Mouse (Mus musculus) myocyte (in vitro differentiated cells): Measurements from ENCODE around the gene Cep57. TPM values are rescaled to one million over a fixed set of nuclear protein-coding genes. Genes with fewer than 3 reads are reported as not detected.
A peak's percentile ranks its signal among the peaks of the same experiment; 100 is the strongest.

ENCODE experiments used
- H3K27me3 ChIP-seq: one replicate; pipeline ENCODE4 v1.6.1; 2011; ENCODE audit not compliant: control insufficient read depth, insufficient read depth, insufficient read length
- H3K36me3 ChIP-seq: one replicate; pipeline ENCODE4 v1.6.1; 2011; ENCODE audit not compliant: control insufficient read depth, insufficient read depth
- H3K4me2 ChIP-seq: one replicate; pipeline ENCODE4 v1.6.1; 2011; ENCODE audit warnings: low read depth, control low read depth
- H3K4me3 ChIP-seq: one replicate; pipeline ENCODE4 v1.5.1; 2011; ENCODE audit warnings: mild to moderate bottlenecking, control low read depth, moderate library complexity
- H3K79me2 ChIP-seq: one replicate; pipeline ENCODE4 v1.6.1; 2011; ENCODE audit not compliant: control insufficient read depth, insufficient read depth
- H3ac ChIP-seq: one replicate; pipeline ENCODE4 v1.6.1; 2011; ENCODE audit not compliant: control insufficient read depth, insufficient read length
- CEBPB ChIP-seq: IDR thresholded peaks from 2 replicates; pipeline ENCODE4 v1.6.1; 2011; ENCODE audit warnings: mild to moderate bottlenecking, moderate library complexity; ENCODE audit not compliant: poor library complexity, insufficient read depth, severe bottlenecking
- E2F4 ChIP-seq: IDR thresholded peaks from one replicate; pipeline ENCODE4 v1.6.1; 2011; ENCODE audit warnings: mild to moderate bottlenecking, control low read depth, moderate library complexity; ENCODE audit not compliant: insufficient read depth
- MAX ChIP-seq: IDR thresholded peaks from one replicate; pipeline ENCODE4 v1.6.1; 2011; ENCODE audit warnings: low read depth, mild to moderate bottlenecking, control low read depth
- MYOD1 ChIP-seq, 3 experiments: IDR thresholded peaks; one replicate each; pipeline ENCODE4 v1.6.1; 2011; ENCODE audit warnings: control low read depth in 2 of 3, low read depth in 2 of 3, mild to moderate bottlenecking in 2 of 3, moderate library complexity in 1 of 3; ENCODE audit not compliant: insufficient read length in 2 of 3, control insufficient read depth in 1 of 3
- MYOG ChIP-seq, 3 experiments: IDR thresholded peaks; one replicate each; pipeline ENCODE4 v1.6.1; 2011; ENCODE audit warnings: control low read depth in 2 of 3, low read depth in 2 of 3, mild to moderate bottlenecking in 2 of 3; ENCODE audit not compliant: insufficient read length in 2 of 3, control insufficient read depth in 1 of 3, insufficient read depth in 1 of 3
- POLR2A ChIP-seq: IDR thresholded peaks from one replicate; pipeline ENCODE4 v1.6.1; 2011; ENCODE audit warnings: low read depth, mild to moderate bottlenecking, control low read depth, moderate library complexity; ENCODE audit not compliant: insufficient read length
- POLR2AphosphoS2 ChIP-seq: IDR thresholded peaks from one replicate; pipeline ENCODE4 v1.6.1; 2011; ENCODE audit warnings: low read depth, control low read depth; ENCODE audit not compliant: insufficient read length
- REST ChIP-seq: IDR thresholded peaks from one replicate; pipeline ENCODE4 v1.6.1; 2011; ENCODE audit warnings: mild to moderate bottlenecking, control low read depth, moderate library complexity; ENCODE audit not compliant: insufficient read depth, insufficient read length
- SRF ChIP-seq: IDR thresholded peaks from one replicate; pipeline ENCODE4 v1.6.1; 2011; ENCODE audit warnings: low read depth; ENCODE audit not compliant: control insufficient read depth, insufficient read length
- TCF12 ChIP-seq: IDR thresholded peaks from one replicate; pipeline ENCODE4 v1.6.1; 2011; ENCODE audit warnings: mild to moderate bottlenecking, control low read depth; ENCODE audit not compliant: poor library complexity, insufficient read depth, severe bottlenecking
- TCF3 ChIP-seq: IDR thresholded peaks from one replicate; pipeline ENCODE4 v1.6.1; 2011; ENCODE audit warnings: low read depth, control low read depth; ENCODE audit not compliant: insufficient read length
- USF1 ChIP-seq: IDR thresholded peaks from one replicate; pipeline ENCODE4 v1.6.1; 2011; ENCODE audit warnings: low read depth, mild to moderate bottlenecking, control low read depth, moderate library complexity
- polyA plus RNA-seq: library from polyadenylated mRNA; unstranded; fragments of >200 nt; fragmentation: generic; extraction: Trizol; gene quantifications from one replicate; pipeline ENCODE4 v1.2.1, GENCODE M21; 2012; ENCODE audit warnings: missing spikeins

The Cep57 gene
- 4.9 TPM for polyA plus RNA-seq

GRCm38 (mm10) chr9:13826832-13827405 lies at the start of gene Cep57:
Gene Cep57, minus strand, starts transcription at chr9:13827107.
- Histone ChIP-seq H3ac (peak within 1 kb of the TSS; percentile 39), H3K27me3 (no peaks in the 10 kb centered on the region), H3K4me3 (peak within 1 kb of the TSS; percentile 93), H3K79me2 (peaks cover 60% of the 10 kb centered on the region), H3K4me2 (peak within 1 kb of the TSS; percentile 87), H3K36me3 (peaks cover 15% of the 10 kb centered on the region)
- TF ChIP-seq POLR2AphosphoS2 (peak; percentile 24), POLR2A (peak; percentile 73), MYOG (IDR thresholded peaks at IDR 0.05; ENCODE audit: control insufficient read depth in 1 of 3, insufficient read depth in 1 of 3, insufficient read length in 2 of 3, low read depth in 2 of 3) (no peak), E2F4 (peak; percentile 23)

- no peak overlapping the region for H3ac ChIP-seq
- no peak overlapping the region for H3K4me3 ChIP-seq
- H3K79me2 ChIP-seq: no peaks in the 10 kb centered on the region
- H3K27me3 ChIP-seq: no peaks in the 10 kb centered on the region
- H3K4me2 ChIP-seq: no peak overlapping the region
- TF ChIP-seq SRF (no peak), MAX (no peak), USF1 (no peak), TCF12 (no peak), POLR2AphosphoS2 (no peak), CEBPB (no peak), E2F4 (no peak), REST (no peak), MYOG (IDR thresholded peaks at IDR 0.05; ENCODE audit: control insufficient read depth in 1 of 3, insufficient read depth in 1 of 3, insufficient read length in 2 of 3, low read depth in 2 of 3) (no peak), MYOD1 (IDR thresholded peaks at IDR 0.05; ENCODE audit: control insufficient read depth in 1 of 3, insufficient read length in 2 of 3, low read depth in 2 of 3) (no peak), POLR2A (no peak), TCF3 (no peak)
- no peaks in the 10 kb centered on the region for H3K36me3 ChIP-seq
Observed at GRCm38 (mm10) chr9:13875340-13875739, 48.4 kb upstream of the Cep57 start.

- H3K79me2 ChIP-seq: no peaks in the 10 kb centered on the region
- no peak overlapping the region for H3K4me2 ChIP-seq
- H3K36me3 ChIP-seq: no peaks in the 10 kb centered on the region
- no peak overlapping the region for H3ac ChIP-seq
- no peaks in the 10 kb centered on the region for H3K27me3 ChIP-seq
- H3K4me3 ChIP-seq: no peak overlapping the region
- TF ChIP-seq E2F4 (no peak), TCF12 (no peak), POLR2AphosphoS2 (no peak), SRF (no peak), MAX (no peak)
Observed at GRCm38 (mm10) chr9:13874359-13874758, 47.5 kb upstream of the Cep57 start.

GRCm38 (mm10) chr9:13871631-13872030 lies 44.7 kb upstream of the Cep57 start:
- no peak overlapping the region for H3K4me3 ChIP-seq
- no peak overlapping the region for H3K4me2 ChIP-seq
- H3K79me2 ChIP-seq: no peaks in the 10 kb centered on the region
- no peaks in the 10 kb centered on the region for H3K27me3 ChIP-seq
- no peak overlapping the region for H3ac ChIP-seq
- TF ChIP-seq USF1: no peak
- no peak for TF ChIP-seq MYOD1 (IDR thresholded peaks at IDR 0.05; ENCODE audit: control insufficient read depth in 1 of 3, insufficient read length in 2 of 3, low read depth in 2 of 3)
- no peak for TF ChIP-seq CEBPB
- TF ChIP-seq REST: no peak
- TF ChIP-seq SRF: no peak
- no peak for TF ChIP-seq MYOG (IDR thresholded peaks at IDR 0.05; ENCODE audit: control insufficient read depth in 1 of 3, insufficient read depth in 1 of 3, insufficient read length in 2 of 3, low read depth in 2 of 3)
- TF ChIP-seq E2F4: no peak
- no peak for TF ChIP-seq TCF3
- TF ChIP-seq MAX: no peak
- TF ChIP-seq POLR2AphosphoS2: no peak
- TF ChIP-seq POLR2A: no peak
- H3K36me3 ChIP-seq: no peaks in the 10 kb centered on the region

GRCm38 (mm10) chr9:13867646-13868045 lies 40.7 kb upstream of the Cep57 start:
- H3K4me2 ChIP-seq: no peak overlapping the region
- no peaks in the 10 kb centered on the region for H3K36me3 ChIP-seq
- no peak overlapping the region for H3ac ChIP-seq
- H3K79me2 ChIP-seq: no peaks in the 10 kb centered on the region
- TF ChIP-seq REST (no peak), TCF12 (no peak), E2F4 (no peak), USF1 (no peak), SRF (no peak), MYOG (IDR thresholded peaks at IDR 0.05; ENCODE audit: control insufficient read depth in 1 of 3, insufficient read depth in 1 of 3, insufficient read length in 2 of 3, low read depth in 2 of 3) (no peak), MAX (no peak), MYOD1 (IDR thresholded peaks at IDR 0.05; ENCODE audit: control insufficient read depth in 1 of 3, insufficient read length in 2 of 3, low read depth in 2 of 3) (no peak), CEBPB (no peak), POLR2A (no peak), TCF3 (no peak), POLR2AphosphoS2 (no peak)
- H3K4me3 ChIP-seq: no peak overlapping the region
- no peaks in the 10 kb centered on the region for H3K27me3 ChIP-seq
